Mouse (Mus musculus) liver, embryonic 14.5 days (tissue): Measurements from ENCODE around the gene Zfp963. TPM values are rescaled to one million over a fixed set of nuclear protein-coding genes. Genes with fewer than 3 reads are reported as not detected.
"Not testable (repeated sequence)": the region's sequence is repeated elsewhere in the genome, so short reads cannot be mapped to it uniquely, and the experiment has no call there.

Experiments used
- ATAC-seq: fragments of 200-750 bp; cut with Nextera tagmentation; 2 replicates; pipeline ENCODE4 v1.8.0; 2017; ENCODE audit warnings: moderate number of reproducible peaks, mild to moderate bottlenecking, moderate library complexity; ENCODE audit not compliant: insufficient read depth
- DNase-seq, 3 experiments: peaks; one replicate each; pipeline ENCODE4 v3.0.0-alpha.2; 2012 to 2013; ENCODE audit warnings: low read depth in 3 of 3, low spot score in 3 of 3
- H3K27ac ChIP-seq: fragments of 300-500 bp; sonication (generic); 2 replicates; pipeline ENCODE4 v1.5.1; 2014; ENCODE audit warnings: moderate library complexity, mild to moderate bottlenecking, control low read depth, inconsistent platforms
- H3K27me3 ChIP-seq: fragments of 300-500 bp; sonication (generic); 2 replicates; pipeline ENCODE4 v1.6.1; 2014; ENCODE audit warnings: mild to moderate bottlenecking, low read length, moderate library complexity; ENCODE audit not compliant: control insufficient read depth, insufficient read depth
- H3K36me3 ChIP-seq: fragments of 300-500 bp; sonication (generic); replicated peaks from 2 replicates; pipeline ENCODE4 v1.6.1; 2014; ENCODE audit warnings: low read depth; ENCODE audit not compliant: control insufficient read depth, insufficient read depth
- H3K4me1 ChIP-seq, 2 experiments: fragments of 200-500 bp in 1 of 2; fragments of 300-500 bp in 1 of 2; sonication (generic) in 1 of 2; replicated peaks; 2 replicates each; pipeline ENCODE4 v1.6.1; 2012 to 2014; ENCODE audit warnings: antibody characterized with exemption in 1 of 2, inconsistent platforms in 1 of 2, low read length in 1 of 2; ENCODE audit not compliant: control insufficient read depth in 2 of 2, insufficient read depth in 2 of 2
- H3K4me2 ChIP-seq: fragments of 300-500 bp; sonication (generic); 2 replicates; pipeline ENCODE4 v1.6.1; 2014; ENCODE audit warnings: low read depth, mild to moderate bottlenecking, control low read depth, moderate library complexity
- H3K4me3 ChIP-seq, 2 experiments: fragments of 200-500 bp in 1 of 2; fragments of 300-500 bp in 1 of 2; sonication (generic) in 1 of 2; 2 replicates each; pipeline ENCODE4 v1.5.1; 2012 to 2014; ENCODE audit warnings: low read depth in 2 of 2, low read length in 2 of 2, mild to moderate bottlenecking in 2 of 2, control low read depth in 1 of 2, inconsistent platforms in 1 of 2, moderate library complexity in 1 of 2; ENCODE audit not compliant: insufficient read depth in 1 of 2
- H3K9ac ChIP-seq: fragments of 300-500 bp; sonication (generic); replicated peaks from 2 replicates; pipeline ENCODE4 v1.6.1; 2014; ENCODE audit warnings: mild to moderate bottlenecking, control low read depth, moderate library complexity
- H3K9me3 ChIP-seq: fragments of 300-500 bp; sonication (generic); 2 replicates; pipeline ENCODE4 v1.6.1; 2016; ENCODE audit warnings: low read length, mixed read lengths; ENCODE audit not compliant: control insufficient read depth
- CTCF ChIP-seq: IDR thresholded peaks from 2 replicates; pipeline ENCODE4 v1.5.1; 2016; ENCODE audit warnings: antibody characterized with exemption, low read depth, control low read depth
- EP300 ChIP-seq: IDR thresholded peaks from 2 replicates; pipeline ENCODE4 v1.6.1; 2016; ENCODE audit warnings: antibody characterized with exemption, low read depth
- WGBS: fragments of 180-500 bp; shearing (Covaris S2); extraction: QIAGEN DNeasy Blood & Tissue Kit; methylation state at CpG from one replicate; pipeline ENCODE4 v1.1.7; 2014; ENCODE audit not compliant: insufficient replicate concordance; 5-methylcytosine and 5-hydroxymethylcytosine counted together
- polyA plus RNA-seq, 2 experiments: library from polyadenylated mRNA; depleted of rRNA in 1 of 2; stranded (reverse) in 1 of 2; unstranded in 1 of 2; fragments of >200 nt; fragmentation: Nextera tagmentation in 1 of 2; extraction: Ambion mirVana in 1 of 2; gene quantifications; 2 replicates each; pipeline versions ENCODE4 v1.2.1 to v1.2.3; 2012 to 2014

Zfp963 gene
- polyA plus RNA-seq, 2 experiments, result 1.8 to 2.0 TPM

DNA sequence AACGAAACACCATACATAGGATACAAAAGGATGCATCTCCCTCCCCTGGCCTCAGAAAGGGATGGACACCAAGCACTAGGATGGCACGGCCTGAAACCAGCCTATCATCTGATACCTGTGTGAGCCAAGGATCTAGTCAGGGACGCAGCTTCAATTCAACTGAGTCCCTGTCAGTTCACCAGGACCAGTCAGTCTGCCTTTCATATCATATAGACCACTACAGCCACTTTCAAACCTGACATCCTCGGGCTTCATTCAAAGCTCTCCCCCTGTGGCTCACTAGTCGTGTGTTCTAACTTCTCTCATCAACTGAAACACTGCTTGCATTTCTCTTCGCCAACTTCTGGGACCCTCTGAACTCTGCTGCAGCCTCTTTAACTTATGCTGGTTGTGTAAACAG lies 34.4 kb downstream of the Zfp963 start:
- Histone ChIP-seq H3K27me3 (no peaks in the 10 kb centered on the region), H3K4me3 (peak overlapping the region; percentile 8 to 96; a peak in 3 of 4 replicates), H3K9ac (peak overlapping the region; percentile 46), H3K36me3 (peaks cover 11% of the 10 kb centered on the region), H3K9me3 (no peaks in the 10 kb centered on the region), H3K4me1 (peaks cover 3 to 10% of the 10 kb centered on the region in 2 experiments), H3K4me2 (peak overlapping the region; percentile 66), H3K27ac (no peak overlapping the region)
- no peak for ATAC-seq
- TF ChIP-seq EP300 (no peak), CTCF (no peak)
- WGBS, result 72% methylated on average over 6 of the region's 6 CpGs
- DNase-seq, result no peak

GRCm38 (mm10) chr8:69713516-69713915 lies 36.3 kb downstream of the Zfp963 start:
- no peak overlapping the region for H3K9ac ChIP-seq
- H3K4me3 ChIP-seq, result no peak overlapping the region
- H3K27ac ChIP-seq, result no peak overlapping the region
- TF ChIP-seq EP300 (no peak), CTCF (no peak)
- H3K36me3 ChIP-seq, result peaks cover 28% of the 10 kb centered on the region
- DNase-seq (no peak), ATAC-seq (no peak)
- no peaks in the 10 kb centered on the region for H3K27me3 ChIP-seq
- no peaks in the 10 kb centered on the region for H3K9me3 ChIP-seq
- no peak overlapping the region for H3K4me2 ChIP-seq
- 53% methylated on average over 8 of the region's 8 CpGs for WGBS
- H3K4me1 ChIP-seq, result peaks cover 3 to 10% of the 10 kb centered on the region in 2 experiments

DNA sequence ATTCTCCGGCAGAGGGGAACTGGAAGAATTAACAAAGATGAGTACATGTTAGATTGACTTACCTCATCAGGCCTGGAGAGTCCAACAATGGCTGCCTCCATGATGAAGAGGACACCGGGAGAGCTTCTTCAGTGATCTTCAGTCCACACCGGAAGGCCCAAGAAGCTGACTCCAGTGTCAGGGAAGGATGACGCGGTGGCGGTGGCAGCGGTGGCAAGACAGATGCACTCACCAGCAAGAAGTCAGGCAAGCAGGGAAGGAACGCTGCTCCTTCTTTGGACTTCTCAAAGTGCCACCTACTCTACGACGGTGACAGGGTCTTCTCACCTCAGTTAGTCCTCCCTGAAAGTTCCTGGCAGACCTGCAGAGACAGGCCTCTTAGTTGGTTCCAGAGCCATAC lies 39.1 kb downstream of the Zfp963 start, which contains the start of gene Zfp869:
Gene Zfp869, minus strand, starts transcription at position 101 of the 400 bp plus-strand sequence.
- H3K9me3 ChIP-seq, H3K4me2 ChIP-seq, H3K27ac ChIP-seq, H3K9ac ChIP-seq, H3K27me3 ChIP-seq, H3K4me3 ChIP-seq, ATAC-seq, H3K4me1 ChIP-seq, DNase-seq: not testable (repeated sequence)
- 95% methylated on average over 8 of the region's 10 CpGs for WGBS
- H3K36me3 ChIP-seq, result peaks cover 56% of the 10 kb centered on the region

DNA sequence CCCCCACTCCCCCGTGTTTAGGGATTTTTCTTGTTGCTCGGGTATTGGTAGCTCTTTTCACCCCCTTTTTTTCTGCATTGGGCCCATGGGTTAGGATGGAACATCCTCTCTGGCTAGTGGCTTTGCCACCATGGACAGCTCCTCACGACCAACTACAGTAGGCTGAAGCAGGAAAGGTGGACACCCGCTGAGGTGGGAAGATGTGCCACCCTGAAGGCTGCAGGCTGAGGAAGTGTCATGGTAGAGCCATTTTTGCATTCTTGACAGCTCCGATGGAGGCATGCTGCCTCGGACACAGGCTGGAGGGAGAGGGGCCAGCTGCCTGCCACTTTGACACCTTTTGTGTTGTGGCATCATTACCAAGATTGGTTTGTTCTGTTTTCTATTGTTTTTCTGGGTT lies 48.0 kb downstream of the Zfp963 start:
- DNase-seq (no peak), ATAC-seq (no peak)

More for the DNA sequence above, 48.0 kb downstream of the Zfp963 start:
- H3K4me1 ChIP-seq, result no peaks in the 10 kb centered on the region
- no peaks in the 10 kb centered on the region for H3K27me3 ChIP-seq
- no peak overlapping the region for H3K4me3 ChIP-seq
- no peaks in the 10 kb centered on the region for H3K9me3 ChIP-seq
- H3K9ac ChIP-seq, result no peak overlapping the region
- peaks cover 26% of the 10 kb centered on the region for H3K36me3 ChIP-seq
- TF ChIP-seq EP300 (no peak), CTCF (no peak)
- WGBS, result 54% methylated on average over 6 of the region's 6 CpGs
- H3K27ac ChIP-seq, result no peak overlapping the region
- H3K4me2 ChIP-seq, result no peak overlapping the region

Other genes starting within 250 kb of the Zfp963 start
- not detected in 2 replicates for gene Gm7697, start 227.0 kb downstream of the Zfp963 start, polyA plus RNA-seq (2012; rRNA removed)
- gene Gm7697, start 227.0 kb downstream of the Zfp963 start, polyA plus RNA-seq (2014; fragmentation: Nextera tagmentation; extraction: Ambion mirVana), result not detected in 2 replicates
- 3.4 and 4.1 TPM in 2 replicates for gene Zfp868, start 124.4 kb downstream of the Zfp963 start, polyA plus RNA-seq (2012; rRNA removed)
- gene Zfp868, start 124.4 kb downstream of the Zfp963 start, polyA plus RNA-seq (2014; fragmentation: Nextera tagmentation; extraction: Ambion mirVana), result 5.1 and 5.9 TPM in 2 replicates
- 0.30 and 0.32 TPM in 2 replicates for gene Zfp964, start 95.5 kb downstream of the Zfp963 start, polyA plus RNA-seq (2012; rRNA removed)
- 0.15 and 0.35 TPM in 2 replicates for gene Zfp964, start 95.5 kb downstream of the Zfp963 start, polyA plus RNA-seq (2014; fragmentation: Nextera tagmentation; extraction: Ambion mirVana)
- gene Zfp869, start 39.2 kb downstream of the Zfp963 start, polyA plus RNA-seq (2012; rRNA removed), result 2.7 and 4.9 TPM in 2 replicates
- 10.0 and 12.3 TPM in 2 replicates for gene Zfp869, start 39.2 kb downstream of the Zfp963 start, polyA plus RNA-seq (2014; fragmentation: Nextera tagmentation; extraction: Ambion mirVana)
- gene Gm20422, start 24.9 kb upstream of the Zfp963 start, polyA plus RNA-seq (2012; rRNA removed), result 0.32 TPM in 1 of 2 replicates, not detected in the other
- gene Gm20422, start 24.9 kb upstream of the Zfp963 start, polyA plus RNA-seq (2014; fragmentation: Nextera tagmentation; extraction: Ambion mirVana), result 1.0 TPM in 1 of 2 replicates, not detected in the other
- gene Atp13a1, start 41.2 kb upstream of the Zfp963 start, polyA plus RNA-seq (2012; rRNA removed), result 19.6 and 24.5 TPM in 2 replicates
- gene Atp13a1, start 41.2 kb upstream of the Zfp963 start, polyA plus RNA-seq (2014; fragmentation: Nextera tagmentation; extraction: Ambion mirVana), result 14.1 and 15.6 TPM in 2 replicates
- gene Zfp866, start 41.2 kb upstream of the Zfp963 start, polyA plus RNA-seq (2012; rRNA removed), result 4.6 and 6.0 TPM in 2 replicates
- gene Zfp866, start 41.2 kb upstream of the Zfp963 start, polyA plus RNA-seq (2014; fragmentation: Nextera tagmentation; extraction: Ambion mirVana), result 5.8 and 7.2 TPM in 2 replicates
- gene Gmip, start 58.7 kb upstream of the Zfp963 start, polyA plus RNA-seq (2012; rRNA removed), result 4.8 and 5.8 TPM in 2 replicates
- 1.7 and 3.9 TPM in 2 replicates for gene Gmip, start 58.7 kb upstream of the Zfp963 start, polyA plus RNA-seq (2014; fragmentation: Nextera tagmentation; extraction: Ambion mirVana)
- gene Lpar2, start 72.5 kb upstream of the Zfp963 start, polyA plus RNA-seq (2012; rRNA removed), result 0.40 and 0.44 TPM in 2 replicates
- gene Lpar2, start 72.5 kb upstream of the Zfp963 start, polyA plus RNA-seq (2014; fragmentation: Nextera tagmentation; extraction: Ambion mirVana), result 0.04 and 0.06 TPM in 2 replicates
- 2.0 and 2.5 TPM in 2 replicates for gene Pbx4, start 82.5 kb upstream of the Zfp963 start, polyA plus RNA-seq (2012; rRNA removed)
- 1.7 and 3.7 TPM in 2 replicates for gene Pbx4, start 82.5 kb upstream of the Zfp963 start, polyA plus RNA-seq (2014; fragmentation: Nextera tagmentation; extraction: Ambion mirVana)
- gene Cilp2, start 137.7 kb upstream of the Zfp963 start, polyA plus RNA-seq (2012; rRNA removed), result 0.03 and 0.04 TPM in 2 replicates
- gene Cilp2, start 137.7 kb upstream of the Zfp963 start, polyA plus RNA-seq (2014; fragmentation: Nextera tagmentation; extraction: Ambion mirVana), result 0.03 TPM in 1 of 2 replicates, not detected in the other
- gene Tssk6, start 152.2 kb upstream of the Zfp963 start, polyA plus RNA-seq (2012; rRNA removed), result 0.41 and 0.50 TPM in 2 replicates
- 1.7 and 1.9 TPM in 2 replicates for gene Tssk6, start 152.2 kb upstream of the Zfp963 start, polyA plus RNA-seq (2014; fragmentation: Nextera tagmentation; extraction: Ambion mirVana)
- 26.2 and 44.8 TPM in 2 replicates for gene Ndufa13, start 152.6 kb upstream of the Zfp963 start, polyA plus RNA-seq (2012; rRNA removed)
- 109 and 113 TPM in 2 replicates for gene Ndufa13, start 152.6 kb upstream of the Zfp963 start, polyA plus RNA-seq (2014; fragmentation: Nextera tagmentation; extraction: Ambion mirVana)
- 0.30 and 0.36 TPM in 2 replicates for gene Yjefn3, start 152.7 kb upstream of the Zfp963 start, polyA plus RNA-seq (2012; rRNA removed)
- 0.77 and 0.79 TPM in 2 replicates for gene Yjefn3, start 152.7 kb upstream of the Zfp963 start, polyA plus RNA-seq (2014; fragmentation: Nextera tagmentation; extraction: Ambion mirVana)
- gene Gatad2a, start 246.4 kb upstream of the Zfp963 start, polyA plus RNA-seq (2012; rRNA removed), result 18.3 and 19.2 TPM in 2 replicates
- 22.7 and 32.9 TPM in 2 replicates for gene Gatad2a, start 246.4 kb upstream of the Zfp963 start, polyA plus RNA-seq (2014; fragmentation: Nextera tagmentation; extraction: Ambion mirVana)